Mouse (Mus musculus): Measurements from ENCODE around the gene Armc12.

DNA sequence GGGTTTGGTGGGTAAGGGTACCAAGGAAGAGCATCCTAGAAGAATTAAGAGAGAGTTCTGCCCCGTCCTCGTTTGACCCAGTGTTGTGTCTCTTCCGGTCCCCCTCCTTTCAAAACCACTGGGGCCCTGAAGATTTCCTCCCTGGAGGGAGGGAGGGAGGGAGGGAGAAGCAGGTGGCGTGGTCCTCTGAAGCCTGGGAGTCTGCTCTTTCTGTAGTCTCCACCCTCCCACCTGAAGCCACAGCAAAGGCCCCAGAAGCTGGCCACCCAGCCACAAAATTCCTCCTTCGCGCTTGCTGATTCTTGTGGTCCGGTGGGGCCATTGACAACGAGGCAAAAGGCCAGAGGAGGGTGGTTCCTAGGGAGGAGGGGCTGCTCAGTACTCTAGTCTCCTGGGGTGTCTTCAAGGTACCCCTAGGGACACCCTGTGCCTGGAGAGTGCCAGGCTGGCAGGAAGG lies 12.0 kb upstream of the Armc12 start:
- TF ChIP-seq POLR2A (IDR thresholded peaks at IDR 0.05; ENCODE audit: low read depth, low read length): no peak
- no peak for TF ChIP-seq CTCF (IDR thresholded peaks at IDR 0.05; ENCODE audit: borderline replicate concordance, insufficient read depth, low read length)
